Mouse (Mus musculus): ENCODE results near the gene Rae1. TPM values are rescaled to one million over a fixed set of nuclear protein-coding genes. Genes with fewer than 3 reads are reported as not detected.

Rae1 gene
- 100 to 1,000 TPM; 117 to 159 TPM for polyA plus RNA-seq (2017; shearing (Covaris generic))

GRCm38 (mm10) chr2:172999630-173000284 is at the start of gene Rae1:
TSS of gene Rae1 (plus strand) at chr2:173000117.

DNA sequence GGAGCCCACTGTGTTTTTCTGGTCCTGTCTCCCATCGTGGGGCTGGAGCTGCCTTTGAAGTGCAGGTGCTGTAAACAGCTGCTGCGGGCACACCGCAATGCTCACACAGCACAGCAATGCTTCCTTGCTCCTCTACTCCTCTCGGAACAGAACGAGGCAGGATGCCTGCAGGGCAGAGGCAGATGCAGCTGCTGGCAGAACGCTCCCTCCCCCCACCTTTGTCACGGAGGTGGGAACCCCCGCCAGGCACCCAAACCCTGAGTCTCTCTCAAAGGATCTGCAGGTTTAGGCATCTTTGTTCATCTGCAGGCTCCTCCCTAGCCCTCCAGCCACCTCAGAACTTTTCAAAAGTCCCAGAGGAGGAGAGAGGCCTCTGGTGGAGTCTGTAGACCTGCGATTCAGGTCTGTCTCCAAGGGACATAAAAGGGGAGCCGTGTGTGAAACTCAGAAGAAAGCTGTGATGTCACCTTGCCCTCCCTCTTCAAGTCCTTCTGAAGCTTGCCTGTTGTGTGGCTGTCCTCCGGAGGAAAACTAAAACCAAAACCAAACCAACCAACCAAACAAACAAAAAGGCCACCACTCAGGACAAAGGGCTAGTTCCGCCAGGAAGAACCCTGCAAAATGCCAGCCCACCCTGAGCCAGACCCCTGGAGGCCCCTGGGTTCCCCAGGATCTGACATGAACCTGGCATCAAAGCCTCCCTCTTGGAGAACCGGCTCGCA is 22.3 kb upstream of the Rae1 start, which contains the start of gene Spo11:
TSS of gene Spo11 (plus strand) at position 292 of the 722 bp plus-strand sequence.

GRCm38 (mm10) chr2:173020430-173020829 is 20.5 kb downstream of the Rae1 start, which contains the start of gene Rbm38:
TSS of gene Rbm38 (plus strand) at chr2:173020498.

Other genes with a start within 250 kb of the Rae1 start
- 10 to 100 TPM; 27.1 to 48.7 TPM for gene Bmp7, start 59.8 kb upstream of the Rae1 start, polyA plus RNA-seq (2017; shearing (Covaris generic))
- gene Spo11, start 22.4 kb upstream of the Rae1 start, polyA plus RNA-seq (2017; shearing (Covaris generic)) = 1 to 10 TPM; 2.1 to 6.5 TPM
- 10 to 100 TPM; 46.5 to 53.9 TPM for gene Rbm38, start 20.4 kb downstream of the Rae1 start, polyA plus RNA-seq (2017; shearing (Covaris generic))
- under 1 TPM; 0.14 to 0.17 TPM for gene Ctcfl, start 119.4 kb downstream of the Rae1 start, polyA plus RNA-seq (2017; shearing (Covaris generic))
- gene Pck1, start 152.9 kb downstream of the Rae1 start, polyA plus RNA-seq (2017; shearing (Covaris generic)) = 1 to 10 TPM in 1 of 2 experiments, under 1 TPM in 1; 0.24 to 1.5 TPM
- 100 to 1,000 TPM; 123 to 142 TPM for gene Zbp1, start 218.8 kb downstream of the Rae1 start, polyA plus RNA-seq (2017; shearing (Covaris generic))